Mouse (Mus musculus): ENCODE results near the gene Taf3. TPM values are rescaled to one million over a fixed set of nuclear protein-coding genes. Genes with fewer than 3 reads are reported as not detected.

Taf3 gene
- total RNA-seq, 1 experiment, result 7.8 TPM

- Histone ChIP-seq H3K9ac (ENCODE audit: insufficient read depth, low read depth, low read length, poor library complexity, severe bottlenecking) (no peak overlapping the region), H3K4me3 (ENCODE audit: insufficient read depth in 1 of 2, low read depth in 1 of 2, low read length in 2 of 2, poor library complexity in 1 of 2, severe bottlenecking in 1 of 2) (no peak overlapping the region), H3K4me1 (ENCODE audit: control insufficient read depth in 2 of 2, insufficient read depth in 2 of 2, low read length in 2 of 2, poor library complexity in 1 of 2) (peaks cover 0 to 5% of the 10 kb centered on the region in 2 experiments; a peak in 1 of 4 replicates), H3K27ac (ENCODE audit: insufficient read depth, low read depth, low read length, poor library complexity, severe bottlenecking) (no peak overlapping the region), H3K36me3 (ENCODE audit: control insufficient read depth, insufficient read depth, low read length, poor library complexity, severe bottlenecking) (no peaks in the 10 kb centered on the region), H3K9me3 (ENCODE audit: control insufficient read depth, insufficient read depth, low read depth, low read length) (no peaks in the 10 kb centered on the region)
- no peak for DNase-seq (ENCODE audit: low read depth, low spot score)
- TF ChIP-seq ZC3H11A (IDR thresholded peaks at IDR 0.05; ENCODE audit: borderline replicate concordance, low read depth, low read length), result no peak
- no peak for TF ChIP-seq MAFK (IDR thresholded peaks at IDR 0.05; ENCODE audit: insufficient read depth, low read depth, low read length)
- no peak for TF ChIP-seq CHD2 (IDR thresholded peaks at IDR 0.05; ENCODE audit: low read depth, low read length)
- TF ChIP-seq ZNF384 (IDR thresholded peaks at IDR 0.05; ENCODE audit: low read depth, low read length), result no peak
- no peak for TF ChIP-seq HCFC1 (IDR thresholded peaks at IDR 0.05; ENCODE audit: borderline replicate concordance, insufficient read depth, low read length)
- in situ Hi-C loops (cut with MboI; ENCODE audit: low sequenced_read_pairs in 2 of 2, unreplicated experiment in 2 of 2), result no loop called here
Measured at GRCm38 (mm10) chr2:9982446-9982845, 66.0 kb downstream of the Taf3 start.

- Histone ChIP-seq H3K4me1 (ENCODE audit: control insufficient read depth in 2 of 2, insufficient read depth in 2 of 2, low read length in 2 of 2, poor library complexity in 1 of 2) (peaks cover 0 to 3% of the 10 kb centered on the region in 2 experiments; a peak in 1 of 4 replicates), H3K9me3 (ENCODE audit: control insufficient read depth, insufficient read depth, low read depth, low read length) (no peaks in the 10 kb centered on the region), H3K4me3 (ENCODE audit: insufficient read depth in 1 of 2, low read depth in 1 of 2, low read length in 2 of 2, poor library complexity in 1 of 2, severe bottlenecking in 1 of 2) (no peak overlapping the region), H3K36me3 (ENCODE audit: control insufficient read depth, insufficient read depth, low read length, poor library complexity, severe bottlenecking) (0 out of 2 replicates have a peak, but pooled peaks cover 1% of the 10 kb centered on the region), H3K27ac (ENCODE audit: insufficient read depth, low read depth, low read length, poor library complexity, severe bottlenecking) (no peak overlapping the region), H3K9ac (ENCODE audit: insufficient read depth, low read depth, low read length, poor library complexity, severe bottlenecking) (no peak overlapping the region)
- TF ChIP-seq ZC3H11A (IDR thresholded peaks at IDR 0.05; ENCODE audit: borderline replicate concordance, low read depth, low read length) (no peak), ZNF384 (IDR thresholded peaks at IDR 0.05; ENCODE audit: low read depth, low read length) (no peak), MAFK (IDR thresholded peaks at IDR 0.05; ENCODE audit: insufficient read depth, low read depth, low read length) (no peak), CHD2 (IDR thresholded peaks at IDR 0.05; ENCODE audit: low read depth, low read length) (no peak), HCFC1 (IDR thresholded peaks at IDR 0.05; ENCODE audit: borderline replicate concordance, insufficient read depth, low read length) (no peak)
- no peak for DNase-seq (ENCODE audit: low read depth, low spot score)
- in situ Hi-C loops (cut with MboI; ENCODE audit: low sequenced_read_pairs in 2 of 2, unreplicated experiment in 2 of 2), result no loop called here
Measured at GRCm38 (mm10) chr2:9971927-9972326, 76.5 kb downstream of the Taf3 start.

GRCm38 (mm10) chr2:9970579-9970978 lies 77.8 kb downstream of the Taf3 start:
- in situ Hi-C loops (cut with MboI; ENCODE audit: low sequenced_read_pairs in 2 of 2, unreplicated experiment in 2 of 2), result no loop called here
- peaks cover 0 to 3% of the 10 kb centered on the region in 2 experiments; a peak in 1 of 4 replicates for H3K4me1 ChIP-seq (ENCODE audit: control insufficient read depth in 2 of 2, insufficient read depth in 2 of 2, low read length in 2 of 2, poor library complexity in 1 of 2)

GRCm38 (mm10) chr2:9970178-9970577 lies 78.2 kb downstream of the Taf3 start:
- Histone ChIP-seq H3K36me3 (ENCODE audit: control insufficient read depth, insufficient read depth, low read length, poor library complexity, severe bottlenecking) (0 out of 2 replicates have a peak, but pooled peaks cover 1% of the 10 kb centered on the region), H3K27ac (ENCODE audit: insufficient read depth, low read depth, low read length, poor library complexity, severe bottlenecking) (no peak overlapping the region), H3K4me3 (ENCODE audit: insufficient read depth in 1 of 2, low read depth in 1 of 2, low read length in 2 of 2, poor library complexity in 1 of 2, severe bottlenecking in 1 of 2) (no peak overlapping the region), H3K4me1 (ENCODE audit: control insufficient read depth in 2 of 2, insufficient read depth in 2 of 2, low read length in 2 of 2, poor library complexity in 1 of 2) (peaks cover 0 to under 1% of the 10 kb centered on the region in 2 experiments; a peak in 1 of 4 replicates), H3K9me3 (ENCODE audit: control insufficient read depth, insufficient read depth, low read depth, low read length) (no peaks in the 10 kb centered on the region), H3K9ac (ENCODE audit: insufficient read depth, low read depth, low read length, poor library complexity, severe bottlenecking) (no peak overlapping the region)
- in situ Hi-C loops (cut with MboI; ENCODE audit: low sequenced_read_pairs in 2 of 2, unreplicated experiment in 2 of 2), result no loop called here
- TF ChIP-seq ZC3H11A (IDR thresholded peaks at IDR 0.05; ENCODE audit: borderline replicate concordance, low read depth, low read length), result no peak
- TF ChIP-seq HCFC1 (IDR thresholded peaks at IDR 0.05; ENCODE audit: borderline replicate concordance, insufficient read depth, low read length), result no peak
- no peak for TF ChIP-seq MAFK (IDR thresholded peaks at IDR 0.05; ENCODE audit: insufficient read depth, low read depth, low read length)
- no peak for TF ChIP-seq ZNF384 (IDR thresholded peaks at IDR 0.05; ENCODE audit: low read depth, low read length)
- TF ChIP-seq CHD2 (IDR thresholded peaks at IDR 0.05; ENCODE audit: low read depth, low read length), result no peak
- no peak for DNase-seq (ENCODE audit: low read depth, low spot score)

More at GRCm38 (mm10) chr2:9970579-9970978, 77.8 kb downstream of the Taf3 start:
- Histone ChIP-seq H3K27ac (ENCODE audit: insufficient read depth, low read depth, low read length, poor library complexity, severe bottlenecking) (no peak overlapping the region), H3K9ac (ENCODE audit: insufficient read depth, low read depth, low read length, poor library complexity, severe bottlenecking) (no peak overlapping the region), H3K9me3 (ENCODE audit: control insufficient read depth, insufficient read depth, low read depth, low read length) (no peaks in the 10 kb centered on the region), H3K36me3 (ENCODE audit: control insufficient read depth, insufficient read depth, low read length, poor library complexity, severe bottlenecking) (0 out of 2 replicates have a peak, but pooled peaks cover 1% of the 10 kb centered on the region), H3K4me3 (ENCODE audit: insufficient read depth in 1 of 2, low read depth in 1 of 2, low read length in 2 of 2, poor library complexity in 1 of 2, severe bottlenecking in 1 of 2) (no peak overlapping the region)
- TF ChIP-seq ZNF384 (IDR thresholded peaks at IDR 0.05; ENCODE audit: low read depth, low read length) (no peak), HCFC1 (IDR thresholded peaks at IDR 0.05; ENCODE audit: borderline replicate concordance, insufficient read depth, low read length) (no peak), CHD2 (IDR thresholded peaks at IDR 0.05; ENCODE audit: low read depth, low read length) (no peak), ZC3H11A (IDR thresholded peaks at IDR 0.05; ENCODE audit: borderline replicate concordance, low read depth, low read length) (no peak), MAFK (IDR thresholded peaks at IDR 0.05; ENCODE audit: insufficient read depth, low read depth, low read length) (no peak)
- DNase-seq (ENCODE audit: low read depth, low spot score), result no peak

All from ES-E14 (cell line).